Mouse (Mus musculus) cerebellum, adult 8-10 months (tissue): ENCODE measurements at regions not wholly inside any gene's neighbourhood (a gene's known extent, or its start where the extent isn't known, plus 50 kb on each side); places are given as distances from the start of the nearest gene placed in this dataset.

Source experiments
- DNase-seq: peaks from one replicate; pipeline ENCODE4 v3.0.0; 2022

- no peak for DNase-seq
Measured at GRCm38 (mm10) chr16:5374818-5375605, 119.2 kb upstream of the Eef2kmt start.

GRCm38 (mm10) chr16:5371175-5371893, 115.6 kb upstream of the Eef2kmt start:
- no peak for DNase-seq

GRCm38 (mm10) chr16:5370496-5370895, 114.7 kb upstream of the Eef2kmt start:
- no peak for DNase-seq

GRCm38 (mm10) chr16:5368897-5369558, 113.2 kb upstream of the Eef2kmt start:
- no peak for DNase-seq

GRCm38 (mm10) chr16:5368357-5368756, 112.6 kb upstream of the Eef2kmt start:
- no peak for DNase-seq

- DNase-seq: no peak
Measured at GRCm38 (mm10) chr16:5367581-5368119, 111.9 kb upstream of the Eef2kmt start.

- no peak for DNase-seq
Measured at GRCm38 (mm10) chr16:5366021-5366420, 110.2 kb upstream of the Eef2kmt start.

- DNase-seq: no peak
Measured at GRCm38 (mm10) chr16:5363007-5363570, 107.3 kb upstream of the Eef2kmt start.

GRCm38 (mm10) chr16:5359193-5359592, 103.4 kb upstream of the Eef2kmt start:
- no peak for DNase-seq

GRCm38 (mm10) chr16:5353881-5354280, 98.1 kb upstream of the Eef2kmt start:
- DNase-seq: no peak

- DNase-seq: no peak
Measured at GRCm38 (mm10) chr16:5351890-5352571, 96.2 kb upstream of the Eef2kmt start.

GRCm38 (mm10) chr16:5347151-5347550, 91.4 kb upstream of the Eef2kmt start:
- DNase-seq: no peak

GRCm38 (mm10) chr16:5342326-5342725, 86.5 kb upstream of the Eef2kmt start:
- no peak for DNase-seq

- DNase-seq: no peak
Measured at GRCm38 (mm10) chr16:5316271-5316670, 60.5 kb upstream of the Eef2kmt start.

- no peak for DNase-seq
Measured at GRCm38 (mm10) chr16:5313261-5313660, 57.5 kb upstream of the Eef2kmt start.

GRCm38 (mm10) chr16:5311456-5311855, 55.7 kb upstream of the Eef2kmt start:
- no peak for DNase-seq

- no peak for DNase-seq
Measured at GRCm38 (mm10) chr16:5310736-5311135, 55.0 kb upstream of the Eef2kmt start.

- no peak for DNase-seq
Measured at GRCm38 (mm10) chr16:5307761-5308160, 52.0 kb upstream of the Eef2kmt start.

- DNase-seq: peak; percentile 1
Measured at GRCm38 (mm10) chr16:5307249-5307605, 51.4 kb upstream of the Eef2kmt start.

GRCm38 (mm10) chr16:5306588-5307248, 50.9 kb upstream of the Eef2kmt start:
- peak; percentile 90 for DNase-seq
